Mouse (Mus musculus) ovary, adult 18-20 months (tissue): ENCODE measurements at regions not wholly inside any gene's neighbourhood (a gene's known extent, or its start where the extent isn't known, plus 50 kb on each side); places are given as distances from the start of the nearest gene placed in this dataset.

Experiments used
- DNase-seq: peaks from one replicate; pipeline ENCODE4 v3.0.0; 2022; ENCODE audit warnings: low spot score, mixed read lengths

GRCm38 (mm10) chr2:147813516-147813915 is 233.3 kb downstream of the Foxa2 start:
- DNase-seq: no peak

- no peak for DNase-seq
These were observed 238.6 kb downstream of the Foxa2 start for GRCm38 (mm10) chr2:147808036-147808675.

DNA sequence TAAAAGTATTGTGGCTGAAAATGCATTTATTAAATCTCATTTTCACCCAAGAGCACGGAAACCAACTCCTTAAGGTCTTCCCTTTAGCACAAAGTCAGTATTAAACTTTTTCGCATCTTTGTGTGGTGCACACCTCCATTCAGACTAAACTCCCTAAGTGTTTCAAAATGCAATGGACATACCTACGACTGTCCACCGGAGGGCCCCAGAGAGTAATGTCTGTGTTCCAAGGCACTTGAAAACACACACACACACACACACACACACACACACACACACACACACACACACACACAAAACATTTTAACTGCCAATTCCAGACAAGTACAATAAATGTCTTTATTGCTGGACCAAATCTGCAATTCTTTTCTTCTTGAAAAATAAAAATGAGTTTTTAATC is 243.7 kb downstream of the Foxa2 start:
- DNase-seq: no peak

DNA sequence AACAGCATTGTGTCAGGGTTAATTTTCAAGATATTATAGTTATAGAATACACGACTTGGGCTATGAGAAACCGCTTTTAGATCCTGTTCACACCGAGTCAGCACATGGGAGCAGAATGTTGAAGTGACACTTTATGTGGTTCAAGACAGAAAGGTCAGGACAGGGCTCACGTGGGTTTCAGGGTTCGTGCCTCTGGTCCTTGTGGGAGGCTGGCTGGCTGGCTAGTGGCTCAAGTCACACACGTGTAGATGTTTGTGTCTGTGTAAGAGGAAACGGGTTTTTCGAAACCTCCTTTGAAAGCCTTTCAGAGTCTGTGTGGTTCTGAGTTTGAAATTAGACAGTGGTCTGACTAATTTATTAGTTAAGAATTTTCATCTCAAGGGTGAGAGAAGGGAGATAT is 255.3 kb downstream of the Foxa2 start:
- DNase-seq: no peak

- no peak for DNase-seq
These were observed 256.9 kb downstream of the Foxa2 start for GRCm38 (mm10) chr2:147789877-147790276.

DNA sequence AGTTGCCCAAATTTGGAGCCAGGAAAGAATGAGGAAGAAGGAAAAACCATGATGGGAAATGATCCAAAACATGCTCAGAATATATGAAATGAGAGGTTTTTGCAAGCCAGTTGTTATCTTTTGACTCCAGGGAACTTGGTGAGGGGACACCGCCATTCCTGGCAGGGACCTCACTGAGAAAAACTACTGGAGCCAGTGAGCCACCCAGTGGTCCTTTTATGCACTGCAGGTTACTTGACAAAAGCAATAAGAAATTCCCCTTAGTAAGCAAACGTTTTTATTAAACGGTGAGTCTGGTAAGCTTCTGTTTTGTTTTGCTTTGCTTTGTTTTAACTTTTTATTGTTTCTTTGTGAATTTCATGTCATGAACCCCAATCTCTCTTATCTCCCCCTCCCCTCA is 257.5 kb downstream of the Foxa2 start:
- DNase-seq: no peak

DNA sequence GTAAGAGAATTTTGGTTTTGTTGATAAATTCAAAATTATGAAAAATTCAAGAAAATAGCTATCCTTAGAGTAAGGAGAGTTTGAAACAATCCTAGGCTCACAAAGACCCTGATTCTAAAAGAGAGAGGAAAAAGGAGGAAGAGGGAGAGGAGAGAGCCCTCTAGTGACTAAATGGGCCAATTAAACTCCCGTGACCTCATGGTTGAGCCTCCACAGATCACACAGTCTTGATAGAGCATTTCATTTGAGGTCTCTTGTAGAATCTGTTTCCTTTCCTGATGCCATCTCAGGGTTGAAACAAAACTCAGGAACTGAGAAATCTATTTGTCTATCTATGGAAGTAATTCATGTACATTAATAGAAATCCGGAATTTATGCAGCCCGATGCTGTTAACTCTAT is 258.8 kb downstream of the Foxa2 start:
- DNase-seq: no peak

DNA sequence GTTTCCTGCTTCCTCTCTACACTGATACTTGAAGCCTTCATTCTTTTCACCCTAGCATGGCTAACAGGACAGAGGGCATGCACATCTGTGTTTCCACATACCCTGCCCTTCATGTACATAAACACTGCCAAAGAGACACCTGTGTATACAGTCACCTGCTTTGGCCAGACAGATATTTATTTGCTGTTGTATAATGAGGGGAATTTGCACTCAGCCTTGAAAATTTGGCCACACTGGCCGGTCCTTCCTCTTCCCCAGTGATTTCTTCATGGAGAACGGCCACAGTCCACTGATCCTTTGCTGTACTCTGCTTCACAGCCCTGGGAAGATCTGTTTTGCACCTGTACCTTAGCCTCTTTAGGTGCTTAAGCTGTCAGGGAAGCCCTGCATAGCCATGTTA is 264.3 kb downstream of the Foxa2 start:
- no peak for DNase-seq

DNA sequence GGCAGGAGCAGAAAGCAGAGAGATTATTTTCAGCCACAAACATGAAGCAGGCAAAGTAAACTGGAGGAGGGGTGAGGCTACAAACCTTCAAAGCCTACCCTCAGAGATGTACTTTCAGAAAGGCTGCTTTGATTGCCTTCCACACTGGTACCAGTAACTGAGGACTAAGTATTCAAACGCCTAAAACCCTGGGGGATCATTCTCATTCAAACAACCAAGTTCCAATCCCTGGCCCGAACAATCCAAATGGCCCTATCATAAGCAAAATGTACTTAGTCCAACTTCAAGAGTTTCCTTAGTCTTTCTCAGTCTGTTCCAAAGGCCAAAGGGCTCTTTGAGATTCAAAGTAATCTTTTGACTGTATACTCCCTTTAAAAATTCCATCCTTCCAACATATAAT is 270.5 kb downstream of the Foxa2 start:
- no peak for DNase-seq

DNA sequence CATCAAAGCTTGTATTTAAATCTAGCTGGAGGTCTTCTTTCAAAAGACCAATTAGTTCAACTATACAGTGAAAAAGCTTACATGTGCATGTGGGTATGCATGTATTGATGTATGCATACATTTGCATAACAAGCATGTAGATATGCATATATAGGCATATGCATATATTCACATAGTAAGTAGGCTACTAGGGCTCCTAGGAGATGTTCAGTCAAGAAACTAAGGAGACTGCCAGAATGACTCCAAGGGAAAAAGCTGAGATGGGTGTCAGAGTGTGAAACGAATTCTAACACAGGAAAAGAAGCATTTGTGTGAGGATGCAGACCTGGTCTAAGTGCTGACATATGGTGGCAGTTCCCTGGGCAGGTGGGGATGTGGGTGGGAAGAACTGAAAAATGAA is 274.2 kb downstream of the Foxa2 start:
- no peak for DNase-seq

GRCm38 (mm10) chr2:147753089-147753488 is 293.7 kb downstream of the Foxa2 start:
- DNase-seq: no peak

GRCm38 (mm10) chr2:147751831-147752230 is 294.9 kb downstream of the Foxa2 start:
- no peak for DNase-seq

- no peak for DNase-seq
These were observed 298.8 kb downstream of the Foxa2 start for GRCm38 (mm10) chr2:147748006-147748405.

DNA sequence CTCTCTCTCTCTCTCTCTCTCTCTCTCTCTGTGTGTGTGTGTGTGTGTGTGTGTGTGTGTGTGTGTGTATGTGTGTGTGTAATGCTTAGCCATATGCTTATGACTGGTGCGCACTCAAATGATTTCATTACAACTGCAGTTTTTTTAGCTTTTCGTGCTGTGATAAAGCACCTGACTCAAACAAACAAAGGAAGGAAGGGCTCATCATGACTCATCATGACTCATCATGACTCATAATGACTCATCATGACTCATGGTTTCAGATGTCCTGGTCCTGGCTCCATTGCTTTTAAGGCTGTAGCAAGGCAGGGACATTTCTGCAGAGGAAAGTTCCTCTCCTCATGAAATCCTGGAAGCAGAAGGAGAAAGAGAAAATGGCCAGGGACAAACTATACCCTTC is 302.9 kb downstream of the Foxa2 start:
- DNase-seq: no peak

DNA sequence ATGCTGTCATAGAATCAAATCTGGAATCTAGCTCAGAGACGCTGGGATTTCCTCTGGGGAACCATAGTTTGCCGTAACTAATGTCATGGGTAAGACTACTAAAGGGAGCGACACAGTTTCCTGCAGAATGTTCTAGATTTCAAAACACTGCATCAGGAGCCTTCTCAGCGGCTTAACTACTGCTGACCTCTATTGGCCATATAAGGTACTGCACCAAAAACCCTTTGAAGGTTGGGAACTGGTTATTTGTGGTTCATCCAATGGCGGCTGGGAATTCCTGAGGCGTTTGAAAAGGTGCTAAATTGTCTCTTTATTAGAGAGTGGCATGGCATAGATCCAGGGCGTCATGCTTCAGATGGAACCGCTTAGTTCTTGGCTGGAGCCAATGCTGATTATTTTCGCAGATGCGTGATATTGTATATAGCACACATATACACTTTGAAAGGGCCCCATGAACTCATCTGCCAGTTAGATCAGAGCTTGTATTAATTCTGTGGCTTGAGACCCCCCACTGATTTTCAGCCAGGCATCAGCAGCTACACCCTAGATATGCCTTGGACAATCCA is 308.4 kb downstream of the Foxa2 start:
- DNase-seq: no peak

GRCm38 (mm10) chr2:147727396-147727795 is 319.4 kb downstream of the Foxa2 start:
- no peak for DNase-seq

- DNase-seq: no peak
These were observed 327.8 kb downstream of the Foxa2 start for GRCm38 (mm10) chr2:147718936-147719335.

- DNase-seq: no peak
These were observed 329.3 kb downstream of the Foxa2 start for GRCm38 (mm10) chr2:147717484-147717947.

- no peak for DNase-seq
These were observed 331.0 kb downstream of the Foxa2 start for GRCm38 (mm10) chr2:147715791-147716190.

- DNase-seq: no peak
These were observed 336.0 kb downstream of the Foxa2 start for GRCm38 (mm10) chr2:147710593-147711265.

GRCm38 (mm10) chr2:147709799-147710198 is 337.0 kb downstream of the Foxa2 start:
- no peak for DNase-seq

DNA sequence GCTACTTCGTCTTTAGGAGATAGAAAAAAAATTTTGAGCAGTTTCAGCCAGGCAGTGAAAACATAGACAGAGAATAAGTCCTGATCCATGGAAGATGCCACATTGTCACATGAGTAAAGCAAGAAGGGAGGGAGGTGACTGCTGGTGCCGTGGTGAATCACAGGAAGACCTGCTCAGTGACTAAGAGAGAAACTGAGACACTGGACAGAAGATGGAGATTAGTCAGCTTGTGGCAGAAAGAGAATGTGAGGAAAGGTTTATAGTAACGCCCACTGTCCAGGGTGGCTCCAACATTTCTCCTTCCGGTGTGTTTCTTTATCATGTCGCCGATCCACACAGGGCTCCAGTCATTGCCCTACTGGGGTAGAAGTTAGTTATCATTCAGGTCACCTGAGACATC is 339.6 kb downstream of the Foxa2 start:
- no peak for DNase-seq

DNA sequence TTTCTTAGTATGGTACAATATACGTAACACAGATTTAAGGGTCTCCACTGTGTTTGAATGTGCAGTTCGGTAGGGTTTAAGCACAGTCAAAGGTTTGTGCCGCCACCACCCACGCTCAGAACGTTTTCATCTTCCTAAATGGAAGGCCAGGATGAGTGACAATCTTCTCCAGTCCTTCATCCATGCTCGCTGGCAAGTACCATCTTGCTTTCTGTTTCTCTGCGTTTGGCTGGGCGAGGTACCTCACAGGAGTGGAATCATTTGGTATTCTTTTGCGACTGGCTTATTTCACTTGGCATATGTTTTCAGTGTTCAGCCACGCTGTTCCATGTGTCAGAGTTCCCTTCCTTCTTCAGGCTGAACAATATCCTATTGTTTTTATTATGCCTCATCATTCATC is 342.3 kb downstream of the Pax1 start:
- DNase-seq: no peak
